Mouse (Mus musculus) gastrocnemius, postnatal 14 days (tissue): Measurements from ENCODE around the gene Slc25a48. TPM values are rescaled to one million over a fixed set of nuclear protein-coding genes. Genes with fewer than 3 reads are reported as not detected.

Source experiments
- DNase-seq: peaks from one replicate; pipeline ENCODE4 v3.0.0; 2021; ENCODE audit warnings: mixed read lengths
- intact Hi-C: fragments of 180-260 bp; cut with DNase I; formaldehyde crosslinking; loops from one replicate; pipeline ENCODE4 v1.15.1; 2025; ENCODE audit warnings: low total_unique reads
- long read RNA-seq, 2 experiments: library from polyadenylated mRNA; stranded (forward); transcript quantifications; one replicate each; pipeline ENCODE4 v2.0.0; 2021
- total RNA-seq, 2 experiments: library from RNA; stranded (reverse); gene quantifications; 2 replicates each; pipeline ENCODE4 v1.2.3; 2021

Slc25a48 gene
- total RNA-seq = under 1 TPM in 1 of 2 experiments, not detected in 1; 0.08 TPM
- long read RNA-seq, experiment 1 = 0 reads
- long read RNA-seq, experiment 2 = 0 reads

DNA sequence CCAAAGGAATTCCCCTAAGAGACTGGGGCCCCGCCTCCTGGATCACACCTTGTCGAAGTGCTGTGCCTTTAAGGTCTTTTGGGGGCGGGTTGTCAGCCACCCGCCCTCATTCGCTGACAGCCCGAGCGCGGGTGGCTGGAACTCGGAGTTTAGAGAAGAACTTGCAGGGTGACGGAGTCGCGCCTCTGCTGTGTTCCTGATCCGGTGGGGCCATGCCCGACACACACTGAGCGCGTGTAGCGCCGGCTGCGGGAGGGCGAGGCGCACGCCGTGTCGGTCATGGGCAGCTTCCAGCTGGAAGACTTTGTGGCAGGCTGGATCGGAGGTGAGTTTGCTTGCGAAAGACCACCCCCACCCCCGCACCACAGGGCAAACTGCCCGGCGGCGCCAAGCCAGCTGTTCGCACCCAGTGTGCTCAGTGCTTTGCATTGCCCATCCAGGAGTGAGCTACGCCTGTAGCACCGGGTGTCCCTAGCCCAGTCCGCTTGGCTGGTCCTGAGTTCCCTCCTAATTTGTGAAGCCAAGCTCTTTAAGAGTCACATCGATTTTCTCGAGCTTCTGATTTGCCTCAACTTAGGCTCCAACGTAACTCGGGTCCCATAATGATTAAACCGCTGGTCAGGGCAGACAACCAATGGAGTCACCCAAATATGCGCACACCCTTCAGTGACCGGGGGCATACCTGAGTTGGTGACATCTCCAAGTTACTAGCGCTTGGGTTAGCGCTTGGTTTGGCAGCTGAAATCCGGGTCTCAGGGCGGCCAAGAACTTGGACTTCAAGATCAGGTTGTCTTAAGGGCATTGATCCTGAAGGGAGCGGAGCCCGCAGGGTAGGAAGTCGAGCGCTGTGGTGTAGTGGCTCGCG is at the start of gene Slc25a48:
TSS of gene Slc25a48 (plus strand) at position 145 of the 865 bp plus-strand sequence.
- intact Hi-C loops = no loop called here
- DNase-seq = no peak

DNA sequence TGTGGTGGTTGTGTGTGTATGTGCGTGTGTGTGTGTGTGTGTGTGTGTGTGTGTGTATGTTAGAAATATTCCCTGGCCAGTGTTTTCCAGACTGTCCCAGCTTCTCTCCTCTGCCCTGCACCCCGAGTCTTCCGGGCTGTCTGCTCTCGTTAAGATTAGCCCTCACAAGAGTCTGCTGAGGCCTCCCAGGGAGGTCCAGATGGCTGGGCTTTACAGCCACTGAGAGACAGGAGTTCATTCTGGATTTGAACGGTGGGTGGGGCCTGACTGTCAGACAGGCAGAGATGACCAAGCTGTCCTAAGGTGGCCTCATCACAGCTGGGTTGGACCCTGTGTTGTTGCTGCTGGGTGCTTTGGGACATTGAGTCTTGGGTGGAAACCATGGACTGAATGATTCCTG is 40.6 kb upstream of the Slc25a48 start:
- intact Hi-C loops = no loop called here
- peak; percentile 45 for DNase-seq

DNA sequence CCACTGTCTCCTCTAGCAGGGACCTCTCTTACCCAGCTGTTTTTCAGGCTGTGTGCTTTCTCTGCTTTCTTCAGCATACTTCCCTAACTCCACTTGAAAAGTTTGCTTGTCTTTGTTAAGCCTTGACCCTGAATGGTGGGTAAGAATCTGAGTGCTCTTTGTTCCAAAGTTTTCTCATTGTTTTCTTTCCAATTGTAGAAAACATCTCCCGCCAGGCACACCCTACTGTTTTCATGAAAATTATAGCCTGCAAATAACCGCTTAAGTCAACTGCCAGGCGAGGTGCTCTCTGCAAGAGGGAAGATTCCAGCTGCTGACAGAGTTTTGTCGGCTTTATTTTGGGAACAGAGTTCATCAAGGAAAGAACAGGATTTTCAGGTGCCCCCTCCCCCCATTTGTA is 37.0 kb upstream of the Slc25a48 start:
- intact Hi-C loops = no loop called here
- no peak for DNase-seq

DNA sequence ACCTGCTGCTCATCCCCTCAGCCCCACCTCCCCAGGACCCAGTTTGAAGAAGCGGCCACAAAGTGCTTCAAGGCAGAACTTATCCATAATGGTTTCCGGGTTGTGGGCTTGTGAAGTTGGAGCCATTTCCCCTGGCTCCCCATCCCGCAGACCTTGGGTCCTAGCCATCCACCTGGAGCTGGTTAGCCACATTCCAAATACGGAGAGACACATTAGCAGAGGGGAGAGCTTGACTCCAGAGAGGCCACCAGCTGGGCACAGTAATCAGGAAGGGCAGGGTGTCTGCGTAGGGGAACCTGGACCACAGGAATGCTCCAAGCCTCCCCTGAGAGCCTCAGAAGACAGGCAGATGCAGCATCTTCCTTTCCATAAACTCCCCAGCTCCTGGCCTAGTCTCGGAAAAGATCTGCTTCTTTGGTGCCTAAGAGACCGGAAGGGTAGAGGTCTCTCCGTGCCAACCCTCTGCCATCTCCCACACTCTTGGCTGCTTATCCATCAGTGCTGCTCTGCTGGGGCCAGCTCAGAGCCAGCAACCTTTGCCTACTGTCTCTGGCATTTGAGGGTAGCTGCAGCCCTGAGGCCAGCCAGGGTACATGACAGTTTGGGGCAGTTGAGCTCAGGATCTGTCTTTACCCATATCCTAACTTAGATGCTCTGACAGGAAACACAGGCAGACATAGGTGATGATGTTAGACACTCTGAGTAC is 34.6 kb upstream of the Slc25a48 start:
- no peak for DNase-seq
- intact Hi-C loops = no loop called here

DNA sequence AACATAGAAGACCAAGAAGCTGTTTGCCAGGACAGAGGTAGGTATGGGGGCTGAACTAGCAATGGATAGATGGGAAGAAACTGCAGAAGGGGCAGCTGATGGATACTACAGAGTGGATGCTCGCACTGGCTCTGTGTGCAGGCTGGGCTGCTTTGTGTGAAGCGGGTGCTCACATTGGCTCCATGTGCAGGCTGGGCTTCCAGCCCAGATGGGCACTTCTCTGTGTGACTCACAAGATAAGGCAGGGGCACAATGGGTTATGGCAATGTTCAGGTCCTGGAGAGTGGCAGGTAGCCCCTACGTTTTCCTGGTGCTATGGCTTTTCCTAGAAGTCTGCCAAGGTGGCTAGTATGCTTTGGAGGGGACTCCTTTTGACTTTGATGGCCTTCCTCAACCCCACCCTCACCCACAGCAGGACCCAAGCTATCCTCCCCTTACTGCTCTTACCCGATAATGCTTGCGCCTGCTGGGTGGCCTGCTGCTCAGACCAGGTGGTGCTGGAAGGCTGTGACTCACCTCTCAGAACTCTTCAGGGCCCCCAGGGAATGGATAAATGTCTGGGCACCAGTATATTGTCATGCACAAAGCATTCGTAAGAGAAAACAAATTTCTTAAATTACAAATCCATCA is 33.5 kb upstream of the Slc25a48 start:
- DNase-seq = no peak
- intact Hi-C loops = no loop called here

DNA sequence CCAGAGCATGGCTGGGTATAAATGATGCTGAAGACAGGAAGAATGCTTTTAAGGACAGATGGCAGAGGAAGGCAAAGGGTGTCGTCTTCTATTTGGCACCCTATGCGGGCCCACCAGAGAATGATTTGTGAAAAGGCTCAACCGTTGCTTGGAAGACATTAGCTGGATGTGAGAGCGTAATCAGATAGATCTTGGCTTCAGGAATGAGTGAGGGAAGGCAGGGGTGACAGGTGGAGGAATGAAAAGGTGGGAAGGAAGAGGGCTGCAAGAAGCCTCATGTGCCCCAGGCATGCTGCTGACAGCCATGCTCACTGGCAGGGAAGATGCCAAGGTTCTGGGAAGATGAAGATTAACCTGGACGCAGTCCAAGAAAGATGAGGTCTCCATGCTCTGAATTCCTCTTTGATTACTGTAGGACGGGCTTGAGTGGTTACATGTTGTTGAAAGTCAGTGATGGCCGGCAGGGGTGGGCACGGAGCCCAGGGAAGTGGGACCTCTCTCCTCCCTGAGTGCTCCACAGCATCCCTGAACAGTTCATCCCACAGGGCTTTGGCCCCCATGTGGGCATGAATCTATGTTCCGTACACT is 25.8 kb upstream of the Slc25a48 start:
- no peak for DNase-seq
- intact Hi-C loops = no loop called here

DNA sequence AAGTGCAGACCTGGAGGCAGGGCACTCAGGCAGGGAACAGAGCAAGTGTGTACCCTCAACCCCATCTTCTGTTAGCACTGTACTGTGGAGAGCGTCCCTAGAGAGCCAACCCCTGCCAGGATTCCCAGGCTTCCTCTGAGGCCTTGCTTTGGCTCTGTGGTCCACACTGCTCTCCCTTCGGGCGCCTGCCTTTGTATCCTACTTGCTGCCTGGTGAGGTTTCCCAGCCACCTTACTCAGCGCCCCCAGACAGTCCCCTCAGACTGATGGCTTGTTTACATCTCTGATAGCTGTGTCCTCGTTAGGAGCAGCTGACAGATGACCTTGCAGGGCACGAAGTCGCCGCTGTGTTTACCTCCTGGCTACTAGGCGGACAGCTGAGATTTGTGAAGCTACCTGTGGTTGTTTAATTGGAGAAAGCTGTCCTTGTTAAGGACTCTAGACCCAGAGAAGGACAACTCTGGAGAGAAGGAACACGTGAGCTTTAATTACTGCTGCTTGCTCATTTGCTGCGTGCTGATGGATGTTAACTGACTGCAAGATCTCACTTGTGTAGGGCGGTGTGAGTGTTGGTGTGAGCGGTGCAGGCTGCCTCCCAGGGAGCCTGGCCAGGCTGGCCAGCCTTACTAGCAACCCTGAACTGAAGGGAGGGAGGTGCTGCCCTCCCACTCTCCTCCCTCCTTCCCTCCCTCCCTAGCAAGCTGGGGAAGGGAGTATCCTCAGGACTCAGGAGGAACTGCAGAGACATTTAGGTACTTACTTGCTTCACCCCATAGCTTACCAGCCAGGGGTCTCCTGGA is 19.3 kb upstream of the Slc25a48 start:
- intact Hi-C loops = no loop called here
- DNase-seq = no peak

DNA sequence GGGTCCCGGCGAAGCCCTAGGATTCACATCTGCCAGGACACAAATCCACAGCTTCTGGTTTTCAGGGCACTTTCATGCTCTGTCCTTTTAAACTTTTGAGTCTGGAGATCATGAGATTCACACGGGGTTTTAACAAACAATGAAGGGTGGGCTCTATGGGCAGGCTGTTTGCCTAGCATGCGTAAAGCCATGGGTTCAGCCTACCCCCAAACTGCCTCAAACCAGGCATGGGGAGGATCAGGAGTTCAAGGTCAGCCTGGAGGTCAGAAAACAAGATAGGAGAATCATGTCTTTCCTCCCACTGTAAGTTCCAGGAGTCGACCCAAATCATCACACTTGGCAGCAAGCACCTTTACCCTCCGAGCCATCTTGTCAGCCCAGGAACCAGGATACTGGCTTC is 18.6 kb upstream of the Slc25a48 start:
- DNase-seq = no peak
- intact Hi-C loops = no loop called here

DNA sequence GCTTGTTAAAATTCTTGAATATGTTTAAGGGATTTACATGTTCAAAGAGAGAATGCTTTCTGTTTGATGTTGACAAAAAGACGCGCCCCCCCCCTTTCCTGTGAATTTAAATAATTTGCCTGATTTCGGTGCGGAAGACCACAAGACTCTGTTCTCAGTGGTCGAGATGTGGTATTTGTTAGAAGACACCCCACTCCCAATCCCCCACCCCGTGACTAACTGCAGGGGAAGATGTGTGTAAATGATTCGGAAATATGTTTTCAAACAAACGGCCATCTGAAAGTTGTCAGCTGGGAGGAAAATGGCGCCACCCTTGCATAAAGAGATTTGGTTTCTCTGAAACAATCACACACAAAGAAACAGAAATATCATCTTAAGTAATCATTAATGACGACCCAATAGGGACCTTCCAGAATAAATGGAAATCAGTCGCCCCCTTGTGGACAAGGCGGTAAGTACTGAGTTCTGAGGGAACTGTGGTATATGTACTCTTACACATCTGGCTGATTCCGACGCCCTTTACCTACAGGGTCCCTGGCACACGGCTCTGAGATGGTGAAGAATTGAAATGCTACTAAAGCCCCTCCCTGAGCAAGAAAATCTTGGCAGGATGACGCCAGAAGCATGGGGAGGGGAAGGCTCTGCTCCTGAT is 16.0 kb upstream of the Slc25a48 start:
- intact Hi-C loops = loop anchor here (2.0 kb wide), 1 partner anchor 143 kb away; no protein-coding TSS in a partner anchor
- DNase-seq = peak; percentile 68

DNA sequence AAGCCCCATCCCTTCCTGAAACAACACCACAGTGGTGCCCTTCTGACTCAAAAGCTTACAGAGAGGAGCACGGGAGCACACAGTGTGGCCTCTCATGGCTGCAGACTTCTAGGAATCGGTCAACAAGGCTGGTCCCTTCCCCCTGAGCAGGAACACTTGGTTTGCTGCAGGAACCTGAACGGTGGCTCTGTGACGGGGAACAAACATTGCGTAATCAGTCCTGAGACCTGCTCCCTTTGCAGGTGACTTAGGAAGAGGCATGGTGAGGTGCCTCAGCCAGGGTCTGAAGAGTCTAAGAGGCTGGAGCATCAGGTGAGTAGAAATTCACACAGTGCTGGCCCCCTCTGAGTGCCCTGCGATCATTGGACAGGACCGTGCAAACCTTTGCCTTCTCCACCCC is 12.2 kb upstream of the Slc25a48 start:
- intact Hi-C loops = loop anchor here (5.0 kb wide), 1 partner anchor 229 kb away; no protein-coding TSS in a partner anchor
- DNase-seq = no peak

DNA sequence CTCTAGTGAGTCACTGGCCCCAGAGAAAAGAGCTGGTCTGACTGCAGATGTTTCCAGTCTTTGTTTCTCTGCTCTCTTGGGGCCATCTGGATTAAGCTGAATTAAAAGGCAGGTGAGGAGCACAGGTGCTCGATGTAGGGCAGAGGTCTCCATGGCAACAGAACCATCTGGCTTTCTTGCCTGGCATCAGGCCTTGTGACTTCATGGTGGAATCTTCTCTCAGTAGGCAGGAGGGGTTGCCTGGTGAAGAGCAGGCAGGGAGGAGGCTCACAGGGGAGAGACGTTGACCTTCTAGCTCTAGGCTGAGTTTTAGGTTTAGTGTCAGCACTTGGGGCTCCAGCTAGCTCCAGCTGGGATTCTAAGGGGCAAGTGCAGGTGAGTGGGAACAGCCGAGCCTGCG is 11.8 kb upstream of the Slc25a48 start, which contains the start of gene Gm3045:
TSS of gene Gm3045 (plus strand) at position 230 of the 400 bp plus-strand sequence.
- intact Hi-C loops = loop anchor here (5.0 kb wide), 1 partner anchor 229 kb away; no protein-coding TSS in a partner anchor
- DNase-seq = no peak

DNA sequence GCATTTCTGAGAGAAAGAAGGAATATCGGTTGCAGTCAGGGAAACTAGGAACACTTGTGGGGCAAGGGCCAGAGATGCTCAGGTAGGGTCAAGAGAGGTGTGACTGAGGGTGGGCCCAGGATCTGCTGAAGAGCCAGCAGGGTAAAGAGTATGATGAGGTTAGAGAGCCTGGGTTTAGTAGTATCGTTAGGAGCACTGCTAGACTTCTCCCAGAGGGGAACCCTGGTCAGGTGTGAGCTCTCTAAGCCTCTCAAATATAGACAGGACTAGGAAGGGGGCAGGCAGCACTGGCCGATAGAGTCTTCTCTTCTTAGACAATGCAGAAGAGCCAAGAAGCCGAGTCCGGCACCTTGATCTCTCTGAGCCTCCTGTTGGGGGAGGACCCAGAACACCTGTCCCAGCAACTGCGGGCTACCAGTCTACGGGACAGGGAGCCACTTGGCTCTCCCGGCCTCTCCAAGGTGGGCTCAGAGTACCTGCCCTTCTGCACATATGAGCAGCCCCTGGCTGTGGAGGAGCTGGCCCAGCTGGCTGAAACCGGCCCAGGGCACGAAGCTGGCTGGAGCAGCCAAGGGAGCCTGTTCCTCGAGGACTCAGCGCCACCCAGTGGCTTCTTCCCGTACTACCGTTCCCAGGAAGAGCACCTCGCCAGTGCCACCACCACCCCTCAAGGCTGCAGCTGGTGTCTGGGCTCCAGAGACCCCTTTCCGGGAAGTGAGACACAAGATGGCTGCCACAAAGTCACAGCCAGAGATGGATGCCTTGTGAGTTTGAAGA is 9.2 kb upstream of the Slc25a48 start:
- peak; percentile 76 for DNase-seq
- intact Hi-C loops = loop anchor here (2.0 to 5.0 kb wide), 2 partner anchors 146 to 232 kb away; no protein-coding TSS in a partner anchor

DNA sequence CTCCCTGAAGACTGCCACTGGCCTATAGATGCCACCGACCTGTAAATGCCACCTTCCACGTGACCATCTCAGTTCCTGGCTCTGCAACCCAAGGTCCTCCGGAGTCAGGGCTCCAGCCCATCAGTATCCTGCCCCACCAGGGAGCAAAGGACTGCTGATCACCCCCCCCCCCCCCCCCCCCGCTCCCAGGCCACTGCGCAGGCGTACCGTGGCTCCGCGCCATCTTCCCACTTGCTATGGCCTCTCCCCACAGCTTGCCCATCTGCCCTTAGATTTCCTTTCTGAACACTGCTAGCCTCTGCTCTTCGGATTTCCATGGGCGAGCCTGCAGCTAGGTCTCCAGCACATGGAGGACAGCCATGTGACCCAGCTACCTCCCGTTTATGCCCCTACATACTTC is 5.7 kb upstream of the Slc25a48 start:
- no peak for DNase-seq
- intact Hi-C loops = no loop called here

DNA sequence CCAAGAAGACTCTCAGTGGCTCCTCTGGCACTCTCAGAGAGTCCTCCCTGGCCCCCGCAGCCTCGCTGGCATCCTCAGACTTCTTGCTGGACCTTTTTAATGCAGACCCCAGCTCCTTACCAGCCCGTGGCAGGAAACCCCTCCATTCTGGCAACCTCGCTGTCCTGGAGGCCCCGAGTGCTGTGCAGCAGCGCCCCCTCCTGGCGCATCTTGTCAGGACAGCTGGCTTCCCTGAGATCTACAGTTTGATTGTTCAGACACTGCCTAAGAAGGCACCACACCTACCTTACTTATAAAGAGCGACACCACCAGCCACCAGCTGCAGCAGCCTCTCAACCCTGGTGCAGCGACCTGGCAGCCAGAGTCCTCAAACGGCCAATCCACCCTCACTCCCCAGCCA is 4.7 kb upstream of the Slc25a48 start:
- intact Hi-C loops = no loop called here
- peak; percentile 48 for DNase-seq

DNA sequence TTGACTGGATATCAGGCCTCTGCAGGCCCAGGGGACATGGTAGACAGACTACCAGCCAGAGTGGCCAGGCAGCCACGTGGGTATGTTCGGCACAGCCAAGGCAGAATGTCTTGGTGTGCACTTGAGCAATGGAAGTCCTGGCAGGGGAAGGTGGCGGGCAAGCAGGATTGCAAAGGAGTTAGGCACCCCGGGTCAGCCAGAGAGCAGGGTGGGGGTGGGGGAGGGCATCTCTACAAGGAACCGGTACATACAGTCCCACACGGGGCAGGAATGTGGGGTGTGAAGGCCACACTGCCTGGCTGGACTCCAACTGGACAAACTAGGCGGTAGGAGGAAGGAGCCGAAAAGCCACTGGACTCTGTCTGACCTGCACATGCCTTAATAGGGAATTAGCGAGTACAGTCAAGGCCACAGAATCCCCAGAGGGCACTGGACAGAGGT is 3.8 kb upstream of the Slc25a48 start:
- intact Hi-C loops = no loop called here
- DNase-seq = no peak

DNA sequence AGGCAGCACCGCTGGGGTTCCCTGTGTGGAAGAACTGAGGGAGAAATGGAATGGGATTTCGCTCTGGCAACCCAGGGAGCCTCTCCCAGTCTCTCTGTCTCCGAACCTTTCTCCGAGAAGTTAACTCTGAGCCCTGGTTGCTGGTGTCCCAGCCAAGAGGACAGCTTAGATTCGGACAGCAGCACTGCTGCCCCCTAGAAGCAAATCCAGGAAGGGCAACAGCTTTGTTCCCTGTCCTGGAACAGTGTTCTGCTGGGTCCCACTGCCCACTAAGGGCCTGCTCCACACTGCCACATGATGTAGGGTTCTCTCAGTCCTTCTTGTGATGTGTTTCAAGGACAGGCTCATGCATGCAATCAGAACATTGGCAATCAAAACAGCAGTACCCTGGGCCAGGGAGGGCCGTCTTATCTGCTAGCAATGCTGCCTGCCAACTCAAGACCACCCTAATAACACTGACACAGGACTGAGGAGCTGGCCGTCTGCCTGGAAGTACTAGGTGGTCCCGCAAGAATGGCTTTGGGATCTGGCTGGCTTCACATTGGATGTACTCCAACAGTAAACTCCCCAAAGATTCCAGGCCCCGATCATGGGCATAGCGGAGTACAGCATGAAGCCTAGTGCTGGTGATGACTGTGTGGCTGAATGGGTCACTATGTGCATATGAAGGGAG is 2.4 kb upstream of the Slc25a48 start:
- DNase-seq = no peak
- intact Hi-C loops = no loop called here

DNA sequence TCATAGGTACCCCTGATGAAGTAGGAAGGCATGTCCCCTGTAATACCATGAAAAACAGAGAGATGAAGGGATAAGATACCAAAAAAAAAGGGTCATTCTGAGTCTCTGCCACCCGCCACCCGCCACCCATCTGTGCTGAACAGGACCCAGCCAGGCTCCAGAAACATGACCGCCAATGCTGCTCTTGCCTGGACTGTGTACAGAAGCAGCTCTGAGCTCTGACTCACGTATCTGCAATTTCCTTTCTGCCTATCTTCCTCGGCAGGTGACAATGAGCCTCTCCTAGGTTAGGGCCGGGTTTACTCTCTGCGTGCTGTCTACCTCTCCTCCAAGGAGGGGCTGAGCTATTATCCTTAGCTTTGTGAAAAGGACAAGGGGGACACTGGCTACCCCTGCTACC is 5.3 kb downstream of the Slc25a48 start:
- intact Hi-C loops = no loop called here
- no peak for DNase-seq
